Mouse (Mus musculus) limb, embryonic 10.5 days (tissue): ENCODE results near the gene Rps6kb2. TPM values are rescaled to one million over a fixed set of nuclear protein-coding genes. Genes with fewer than 3 reads are reported as not detected.

Experiments
- DNase-seq: peaks from one replicate; pipeline ENCODE4 v3.0.0-alpha.2; 2017; ENCODE audit warnings: low spot score
- H3K27ac ChIP-seq: fragments of 300-500 bp; sonication (generic); 2 replicates; pipeline ENCODE4 v1.5.1; 2016; ENCODE audit warnings: mild to moderate bottlenecking
- H3K27me3 ChIP-seq: fragments of 300-500 bp; sonication (generic); 2 replicates; pipeline ENCODE4 v1.6.1; 2016; ENCODE audit warnings: low read depth, mild to moderate bottlenecking; ENCODE audit not compliant: poor library complexity, severe bottlenecking
- H3K36me3 ChIP-seq: fragments of 300-500 bp; sonication (generic); 2 replicates; pipeline ENCODE4 v1.6.1; 2016; ENCODE audit warnings: mild to moderate bottlenecking, moderate library complexity
- H3K4me1 ChIP-seq: fragments of 300-500 bp; sonication (generic); 2 replicates; pipeline ENCODE4 v1.6.1; 2016
- H3K4me3 ChIP-seq: fragments of 300-500 bp; sonication (generic); 2 replicates; pipeline ENCODE4 v1.5.1; 2016; ENCODE audit warnings: mild to moderate bottlenecking, moderate library complexity
- H3K9me3 ChIP-seq: fragments of 300-500 bp; sonication (generic); replicated peaks from 2 replicates; pipeline ENCODE4 v1.6.1; 2016; ENCODE audit warnings: mild to moderate bottlenecking
- WGBS: fragments of 180-500 bp; shearing (Covaris S2); methylation state at CpG from one replicate; pipeline ENCODE4 v1.1.7; 2016; 5-methylcytosine and 5-hydroxymethylcytosine counted together
- polyA plus RNA-seq: library from polyadenylated mRNA; unstranded; fragments of >200 nt; fragmentation: Nextera tagmentation; extraction: Ambion mirVana; gene quantifications from 2 replicates; pipeline ENCODE4 v1.2.1, GENCODE M21; 2016

The Rps6kb2 gene
- polyA plus RNA-seq, result 58.3 and 66.0 TPM in 2 replicates

- Histone ChIP-seq H3K4me1 (peaks cover 24% of the 10 kb centered on the region), H3K36me3 (peaks cover 38% of the 10 kb centered on the region), H3K4me3 (peak within 1 kb of the TSS; percentile 88), H3K27me3 (no peaks in the 10 kb centered on the region), H3K27ac (peak within 1 kb of the TSS; percentile 88), H3K9me3 (no peaks in the 10 kb centered on the region)
- 7% methylated on average over 42 of the region's 42 CpGs for WGBS
- peak; percentile 96 for DNase-seq
Measured at GRCm38 (mm10) chr19:4162646-4163542, at the start of gene Rps6kb2. Gene Rps6kb2, minus strand, starts transcription at chr19:4163354.

GRCm38 (mm10) chr19:4211891-4212588 lies 48.9 kb upstream of the Rps6kb2 start:
- H3K36me3 ChIP-seq, result no peaks in the 10 kb centered on the region
- H3K4me3 ChIP-seq, result peak overlapping the region; percentile 83
- H3K27ac ChIP-seq, result peak overlapping the region; percentile 97
- no peaks in the 10 kb centered on the region for H3K9me3 ChIP-seq
- 28% methylated on average over 4 of the region's 4 CpGs for WGBS
- peaks cover 60% of the 10 kb centered on the region for H3K4me1 ChIP-seq
- DNase-seq, result no peak
- H3K27me3 ChIP-seq, result peaks cover 47% of the 10 kb centered on the region

- Histone ChIP-seq H3K4me3 (no peak overlapping the region), H3K36me3 (no peaks in the 10 kb centered on the region), H3K4me1 (peaks cover 29% of the 10 kb centered on the region), H3K27me3 (peaks cover 40% of the 10 kb centered on the region), H3K27ac (no peak overlapping the region), H3K9me3 (no peaks in the 10 kb centered on the region)
- no peak for DNase-seq
- WGBS, result 74% methylated on average over 5 of the region's 5 CpGs
Measured at GRCm38 (mm10) chr19:4208563-4208962, 45.4 kb upstream of the Rps6kb2 start.

GRCm38 (mm10) chr19:4206971-4207370 lies 43.8 kb upstream of the Rps6kb2 start:
- H3K27ac ChIP-seq, result no peak overlapping the region
- H3K4me3 ChIP-seq, result no peak overlapping the region
- peaks cover 19% of the 10 kb centered on the region for H3K4me1 ChIP-seq
- WGBS, result 0% methylated on average over 2 of the region's 2 CpGs
- peak; percentile 82 for DNase-seq
- no peaks in the 10 kb centered on the region for H3K36me3 ChIP-seq
- no peaks in the 10 kb centered on the region for H3K9me3 ChIP-seq
- peaks cover 26% of the 10 kb centered on the region for H3K27me3 ChIP-seq

GRCm38 (mm10) chr19:4204889-4205288 lies 41.7 kb upstream of the Rps6kb2 start:
- Histone ChIP-seq H3K4me3 (no peak overlapping the region), H3K9me3 (no peaks in the 10 kb centered on the region), H3K4me1 (peaks cover 27% of the 10 kb centered on the region), H3K27me3 (peaks cover 18% of the 10 kb centered on the region), H3K27ac (no peak overlapping the region), H3K36me3 (peaks cover 6% of the 10 kb centered on the region)
- 68% methylated on average over 4 of the region's 4 CpGs for WGBS
- DNase-seq, result no peak

- DNase-seq, result no peak
- 67% methylated on average over 13 of the region's 13 CpGs for WGBS
- Histone ChIP-seq H3K27me3 (peaks cover 14% of the 10 kb centered on the region), H3K4me1 (peaks cover 29% of the 10 kb centered on the region), H3K27ac (no peak overlapping the region), H3K36me3 (peaks cover 18% of the 10 kb centered on the region), H3K9me3 (no peaks in the 10 kb centered on the region), H3K4me3 (no peak overlapping the region)
Measured at GRCm38 (mm10) chr19:4203604-4204326, 40.6 kb upstream of the Rps6kb2 start.

GRCm38 (mm10) chr19:4203148-4203547 lies 40.0 kb upstream of the Rps6kb2 start:
- H3K4me1 ChIP-seq, result peaks cover 29% of the 10 kb centered on the region
- 70% methylated on average over 3 of the region's 3 CpGs for WGBS
- no peak overlapping the region for H3K4me3 ChIP-seq
- H3K27me3 ChIP-seq, result peaks cover 13% of the 10 kb centered on the region
- no peak overlapping the region for H3K27ac ChIP-seq
- no peaks in the 10 kb centered on the region for H3K9me3 ChIP-seq
- peaks cover 24% of the 10 kb centered on the region for H3K36me3 ChIP-seq
- no peak for DNase-seq

- Histone ChIP-seq H3K9me3 (no peaks in the 10 kb centered on the region), H3K4me3 (peak overlapping the region; percentile 66), H3K4me1 (peaks cover 36% of the 10 kb centered on the region), H3K27ac (peak overlapping the region; percentile 83), H3K27me3 (peaks cover 13% of the 10 kb centered on the region), H3K36me3 (peaks cover 34% of the 10 kb centered on the region)
- 30% methylated on average over 7 of the region's 7 CpGs for WGBS
- no peak for DNase-seq
Measured at GRCm38 (mm10) chr19:4202149-4202548, 39.0 kb upstream of the Rps6kb2 start.

GRCm38 (mm10) chr19:4201291-4201909 lies 38.2 kb upstream of the Rps6kb2 start, which contains the start of gene Rad9a:
Gene Rad9a, minus strand, starts transcription at chr19:4201662.
- H3K36me3 ChIP-seq, result peaks cover 41% of the 10 kb centered on the region
- peak; percentile 99 for DNase-seq
- peaks cover 38% of the 10 kb centered on the region for H3K4me1 ChIP-seq
- H3K4me3 ChIP-seq, result peak within 1 kb of the TSS; percentile 66
- peaks cover 11% of the 10 kb centered on the region for H3K27me3 ChIP-seq
- no peaks in the 10 kb centered on the region for H3K9me3 ChIP-seq
- under 1% methylated on average over 34 of the region's 34 CpGs for WGBS
- H3K27ac ChIP-seq, result peak within 1 kb of the TSS; percentile 83

GRCm38 (mm10) chr19:4197180-4197579 lies 34.0 kb upstream of the Rps6kb2 start:
- 73% methylated on average over 3 of the region's 3 CpGs for WGBS
- Histone ChIP-seq H3K27ac (no peak overlapping the region), H3K36me3 (peaks cover 77% of the 10 kb centered on the region), H3K4me1 (peaks cover 70% of the 10 kb centered on the region), H3K4me3 (0 out of 2 replicates have a peak overlapping the region, but pooled peaks have one; percentile 11), H3K27me3 (no peaks in the 10 kb centered on the region), H3K9me3 (no peaks in the 10 kb centered on the region)
- no peak for DNase-seq

GRCm38 (mm10) chr19:4196548-4196947 lies 33.4 kb upstream of the Rps6kb2 start:
- H3K4me1 ChIP-seq, result peaks cover 69% of the 10 kb centered on the region

GRCm38 (mm10) chr19:4196048-4196447 lies 32.9 kb upstream of the Rps6kb2 start:
- DNase-seq, result no peak
- WGBS, result 58% methylated on average over 2 of the region's 2 CpGs
- peaks cover 80% of the 10 kb centered on the region for H3K36me3 ChIP-seq
- no peaks in the 10 kb centered on the region for H3K27me3 ChIP-seq
- no peaks in the 10 kb centered on the region for H3K9me3 ChIP-seq
- H3K4me1 ChIP-seq, result peaks cover 73% of the 10 kb centered on the region
- no peak overlapping the region for H3K27ac ChIP-seq
- H3K4me3 ChIP-seq, result 0 out of 2 replicates have a peak overlapping the region, but pooled peaks have one; percentile 11

More at GRCm38 (mm10) chr19:4196548-4196947, 33.4 kb upstream of the Rps6kb2 start:
- Histone ChIP-seq H3K27me3 (no peaks in the 10 kb centered on the region), H3K9me3 (no peaks in the 10 kb centered on the region), H3K27ac (peak overlapping the region; percentile 37; the same call in 1 of the 2 replicates), H3K4me3 (peak overlapping the region; percentile 11; the same call in 1 of the 2 replicates), H3K36me3 (peaks cover 80% of the 10 kb centered on the region)
- DNase-seq, result no peak
- WGBS, result 36% methylated on average over 5 of the region's 5 CpGs
